Mouse (Mus musculus) limb, embryonic 12.5 days (tissue): ENCODE data around the gene Magi2. TPM values are rescaled to one million over a fixed set of nuclear protein-coding genes. Genes with fewer than 3 reads are reported as not detected.

ENCODE experiments used
- ATAC-seq: fragments of 200-750 bp; cut with Nextera tagmentation; 2 replicates; pipeline ENCODE4 v1.8.0; 2017; ENCODE audit warnings: low read depth, moderate TSS enrichment; ENCODE audit not compliant: insufficient number of reproducible peaks, insufficient read depth, low FRiP score, low TSS enrichment
- H3K27ac ChIP-seq: fragments of 300-500 bp; sonication (generic); 2 replicates; pipeline ENCODE4 v1.5.1; 2016; ENCODE audit warnings: mild to moderate bottlenecking, moderate library complexity
- H3K27me3 ChIP-seq: fragments of 300-500 bp; sonication (generic); 2 replicates; pipeline ENCODE4 v1.6.1; 2016; ENCODE audit warnings: mild to moderate bottlenecking, moderate library complexity
- H3K36me3 ChIP-seq: fragments of 300-500 bp; sonication (generic); 2 replicates; pipeline ENCODE4 v1.6.1; 2016; ENCODE audit warnings: mild to moderate bottlenecking, moderate library complexity
- H3K4me1 ChIP-seq: fragments of 300-500 bp; sonication (generic); replicated peaks from 2 replicates; pipeline ENCODE4 v1.6.1; 2016
- H3K4me2 ChIP-seq: fragments of 300-500 bp; sonication (generic); 2 replicates; pipeline ENCODE4 v1.6.1; 2016; ENCODE audit warnings: mild to moderate bottlenecking, moderate library complexity
- H3K4me3 ChIP-seq: fragments of 300-500 bp; sonication (generic); replicated peaks from 2 replicates; pipeline ENCODE4 v1.5.1; 2016; ENCODE audit warnings: mild to moderate bottlenecking
- H3K9ac ChIP-seq: fragments of 300-500 bp; sonication (generic); replicated peaks from 2 replicates; pipeline ENCODE4 v1.6.1; 2016; ENCODE audit warnings: mild to moderate bottlenecking, moderate library complexity
- H3K9me3 ChIP-seq: fragments of 300-500 bp; sonication (generic); 2 replicates; pipeline ENCODE4 v1.6.1; 2016; ENCODE audit warnings: mild to moderate bottlenecking, moderate library complexity
- WGBS: fragments of 180-500 bp; shearing (Covaris S2); methylation state at CpG from one replicate; pipeline ENCODE4 v1.1.7; 2016; 5-methylcytosine and 5-hydroxymethylcytosine counted together
- polyA plus RNA-seq: library from polyadenylated mRNA; unstranded; fragments of >200 nt; fragmentation: Nextera tagmentation; extraction: Ambion mirVana; gene quantifications from 2 replicates; pipeline ENCODE4 v1.2.1, GENCODE M21; 2016

Magi2 gene
- polyA plus RNA-seq, 1 experiment from 2014 or later: 7.0 TPM

DNA sequence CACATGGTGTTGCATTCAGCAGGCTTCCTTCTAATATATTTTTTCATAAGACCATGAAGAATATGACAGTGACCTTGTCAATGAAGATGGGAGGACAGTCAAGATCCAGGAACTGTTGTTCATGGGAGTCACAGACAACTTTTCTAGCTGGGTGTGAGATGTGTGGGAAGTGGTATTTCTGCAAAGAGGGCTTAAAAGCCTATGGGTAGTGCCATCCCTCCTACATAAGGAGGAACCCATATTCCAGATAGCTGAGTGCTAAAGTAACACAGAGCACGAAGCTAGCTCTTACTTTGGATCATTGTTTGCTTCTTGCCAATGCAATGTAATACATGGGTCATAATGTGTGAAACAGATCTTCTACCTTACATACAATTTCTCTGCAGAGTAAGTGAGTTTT lies 1146.8 kb downstream of the Magi2 start:
- Histone ChIP-seq H3K27me3 (no peaks in the 10 kb centered on the region), H3K36me3 (no peaks in the 10 kb centered on the region), H3K4me2 (no peak overlapping the region), H3K4me3 (no peak overlapping the region), H3K27ac (no peak overlapping the region), H3K4me1 (no peaks in the 10 kb centered on the region), H3K9ac (no peak overlapping the region), H3K9me3 (no peaks in the 10 kb centered on the region)
- WGBS: 81% methylated on average over 1 of the region's 1 CpGs
- ATAC-seq: no peak

GRCm38 (mm10) chr5:20378071-20378800 lies 1151.4 kb downstream of the Magi2 start:
- no peak overlapping the region for H3K4me2 ChIP-seq
- 79% methylated on average over 11 of the region's 11 CpGs for WGBS
- no peak overlapping the region for H3K27ac ChIP-seq
- no peak overlapping the region for H3K4me3 ChIP-seq
- H3K4me1 ChIP-seq: no peaks in the 10 kb centered on the region
- no peak for ATAC-seq
- H3K9ac ChIP-seq: no peak overlapping the region
- no peaks in the 10 kb centered on the region for H3K9me3 ChIP-seq
- H3K27me3 ChIP-seq: no peaks in the 10 kb centered on the region
- no peaks in the 10 kb centered on the region for H3K36me3 ChIP-seq

DNA sequence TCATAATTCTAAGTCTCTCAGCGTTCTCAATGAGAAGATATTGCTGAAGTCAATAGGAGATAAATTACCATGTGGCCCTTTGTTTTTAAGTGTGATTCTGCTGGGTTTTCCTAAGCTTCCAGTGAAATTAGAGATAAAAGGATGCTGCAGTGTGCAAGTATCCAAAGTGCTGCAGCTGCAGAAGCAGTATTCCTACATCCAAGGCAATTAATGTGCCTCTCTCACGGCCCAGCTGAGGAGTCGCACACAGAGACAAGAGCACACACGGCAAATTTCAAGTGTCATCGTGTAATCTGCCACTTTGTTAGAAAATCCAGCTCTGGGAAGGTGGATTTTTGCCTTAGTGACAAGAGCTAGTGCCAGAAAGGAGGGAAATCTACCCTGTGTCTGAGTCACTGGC lies 1177.7 kb downstream of the Magi2 start:
- no peaks in the 10 kb centered on the region for H3K27me3 ChIP-seq
- H3K4me1 ChIP-seq: no peaks in the 10 kb centered on the region
- H3K27ac ChIP-seq: no peak overlapping the region
- H3K4me2 ChIP-seq: no peak overlapping the region
- H3K4me3 ChIP-seq: no peak overlapping the region
- no peak overlapping the region for H3K9ac ChIP-seq
- H3K9me3 ChIP-seq: no peaks in the 10 kb centered on the region
- no peak for ATAC-seq
- 79% methylated on average over 5 of the region's 5 CpGs for WGBS
- no peaks in the 10 kb centered on the region for H3K36me3 ChIP-seq

DNA sequence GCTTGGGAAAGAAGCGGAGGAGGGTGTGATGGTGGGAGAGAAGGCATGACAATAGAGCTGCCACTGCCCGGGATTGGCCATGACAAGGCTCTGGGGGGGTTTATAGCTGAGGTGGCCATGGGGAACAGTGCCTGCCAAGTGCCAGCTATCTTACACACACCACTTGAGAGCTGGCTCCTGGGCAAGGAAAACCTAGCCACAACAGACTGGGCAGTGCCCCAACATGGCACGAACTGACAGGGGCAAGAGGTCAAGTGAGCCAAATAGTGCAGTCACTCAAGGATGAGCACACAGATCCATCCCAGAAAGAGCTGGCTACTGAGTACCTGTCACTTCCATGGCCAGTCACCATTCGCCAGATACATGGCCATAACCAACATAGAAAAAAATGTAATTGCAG lies 1179.8 kb downstream of the Magi2 start:
- WGBS: 83% methylated on average over 4 of the region's 4 CpGs
- no peaks in the 10 kb centered on the region for H3K36me3 ChIP-seq
- H3K4me1 ChIP-seq: no peaks in the 10 kb centered on the region
- no peak overlapping the region for H3K4me2 ChIP-seq
- no peak overlapping the region for H3K27ac ChIP-seq
- H3K27me3 ChIP-seq: no peaks in the 10 kb centered on the region
- H3K4me3 ChIP-seq: no peak overlapping the region
- no peak for ATAC-seq
- H3K9ac ChIP-seq: no peak overlapping the region
- no peaks in the 10 kb centered on the region for H3K9me3 ChIP-seq

DNA sequence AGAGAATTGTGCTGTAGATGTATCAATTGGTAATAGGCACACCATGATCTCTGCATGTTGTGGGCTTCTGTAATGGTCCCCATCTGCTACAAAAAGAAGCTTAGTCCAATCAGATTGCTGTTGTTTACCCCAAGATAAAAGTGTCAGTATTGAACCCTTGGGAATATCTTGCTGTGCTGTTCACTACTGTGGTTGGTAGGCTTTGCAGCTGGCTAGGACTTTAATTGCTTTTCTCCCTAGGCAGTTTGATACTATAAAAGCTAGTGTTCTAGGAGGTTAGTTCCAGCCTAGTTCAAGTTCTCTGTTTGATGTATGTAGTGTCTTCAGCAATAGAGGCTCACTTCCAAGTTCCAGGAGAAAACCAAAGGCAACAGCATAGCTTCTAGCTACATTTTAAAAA lies 1188.5 kb downstream of the Magi2 start:
- H3K27ac ChIP-seq: no peak overlapping the region
- no peak overlapping the region for H3K9ac ChIP-seq
- H3K4me2 ChIP-seq: no peak overlapping the region
- H3K27me3 ChIP-seq: no peaks in the 10 kb centered on the region
- H3K4me3 ChIP-seq: no peak overlapping the region
- H3K36me3 ChIP-seq: no peaks in the 10 kb centered on the region
- no peaks in the 10 kb centered on the region for H3K9me3 ChIP-seq
- ATAC-seq: no peak
- H3K4me1 ChIP-seq: no peaks in the 10 kb centered on the region

DNA sequence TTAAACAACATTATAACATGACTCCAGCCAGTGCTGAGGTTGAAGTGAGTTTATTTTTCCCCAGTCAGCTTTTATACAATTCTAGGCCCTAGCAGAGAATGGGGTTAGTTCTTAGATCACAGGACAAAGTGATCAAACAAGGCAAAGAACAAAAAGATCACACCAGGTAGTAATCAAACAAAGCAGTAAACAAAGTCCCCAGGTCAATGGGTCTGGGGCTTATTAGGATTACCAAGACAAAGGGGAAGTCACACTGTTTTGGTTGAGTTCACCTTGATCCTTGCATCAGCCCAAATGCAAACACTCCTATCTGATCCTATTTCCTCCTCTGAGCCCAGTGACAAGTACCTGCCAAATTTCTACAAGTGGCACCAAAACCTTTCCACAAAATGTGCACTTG lies 1190.5 kb downstream of the Magi2 start:
- no peak overlapping the region for H3K9ac ChIP-seq
- no peak for ATAC-seq
- H3K27ac ChIP-seq: no peak overlapping the region
- no peak overlapping the region for H3K4me3 ChIP-seq
- no peak overlapping the region for H3K4me2 ChIP-seq
- H3K27me3 ChIP-seq: no peaks in the 10 kb centered on the region
- H3K9me3 ChIP-seq: no peaks in the 10 kb centered on the region
- no peaks in the 10 kb centered on the region for H3K36me3 ChIP-seq
- H3K4me1 ChIP-seq: no peaks in the 10 kb centered on the region

DNA sequence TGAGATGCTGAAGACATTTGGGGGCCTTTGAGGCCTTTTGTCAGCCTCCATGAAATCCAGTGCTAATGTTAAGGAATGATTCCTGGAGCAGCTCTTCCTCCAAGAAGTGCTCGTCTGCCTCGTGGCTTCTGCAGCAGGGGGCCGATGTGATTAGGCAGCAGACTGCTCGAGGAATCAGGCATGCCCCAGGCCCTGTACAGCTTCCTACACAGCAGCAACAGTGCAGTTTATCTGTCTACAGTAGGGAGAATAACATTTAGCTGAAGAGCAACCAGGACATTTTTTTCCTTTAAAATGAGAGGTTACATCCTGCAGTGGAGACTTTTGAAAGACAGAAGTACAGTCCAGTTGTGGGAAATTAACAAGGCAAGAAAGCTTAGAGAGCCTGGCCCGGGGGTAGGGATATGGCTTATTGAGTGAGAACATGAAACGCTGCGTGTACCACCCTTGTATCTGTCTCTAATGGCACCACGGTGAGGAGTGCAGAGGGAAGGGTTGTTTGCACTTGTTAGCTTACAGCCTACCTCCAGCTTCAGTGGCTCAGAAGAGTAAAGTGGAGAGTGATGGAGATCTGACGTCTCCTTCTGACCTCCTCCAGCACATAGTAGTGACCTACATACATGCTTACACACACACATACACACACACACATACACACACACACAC lies 1205.4 kb downstream of the Magi2 start:
- H3K4me1 ChIP-seq: no peaks in the 10 kb centered on the region
- no peak overlapping the region for H3K27ac ChIP-seq
- no peak overlapping the region for H3K4me3 ChIP-seq
- H3K9me3 ChIP-seq: no peaks in the 10 kb centered on the region
- no peak for ATAC-seq
- H3K27me3 ChIP-seq: no peaks in the 10 kb centered on the region
- WGBS: 49% methylated on average over 9 of the region's 9 CpGs
- H3K9ac ChIP-seq: no peak overlapping the region
- no peak overlapping the region for H3K4me2 ChIP-seq
- H3K36me3 ChIP-seq: no peaks in the 10 kb centered on the region

GRCm38 (mm10) chr5:20446471-20447174 lies 1219.8 kb downstream of the Magi2 start:
- 50% methylated on average over 4 of the region's 4 CpGs for WGBS
- Histone ChIP-seq H3K4me2 (no peak overlapping the region), H3K27me3 (no peaks in the 10 kb centered on the region), H3K9me3 (no peaks in the 10 kb centered on the region), H3K4me1 (no peaks in the 10 kb centered on the region), H3K36me3 (no peaks in the 10 kb centered on the region), H3K4me3 (no peak overlapping the region), H3K9ac (no peak overlapping the region), H3K27ac (no peak overlapping the region)
- no peak for ATAC-seq

GRCm38 (mm10) chr5:20456106-20456505 lies 1229.3 kb downstream of the Magi2 start:
- no peaks in the 10 kb centered on the region for H3K27me3 ChIP-seq
- H3K4me3 ChIP-seq: no peak overlapping the region
- no peak overlapping the region for H3K9ac ChIP-seq
- no peak overlapping the region for H3K4me2 ChIP-seq
- H3K4me1 ChIP-seq: no peaks in the 10 kb centered on the region
- ATAC-seq: no peak
- 65% methylated on average over 3 of the region's 3 CpGs for WGBS
- no peaks in the 10 kb centered on the region for H3K9me3 ChIP-seq
- H3K36me3 ChIP-seq: no peaks in the 10 kb centered on the region
- H3K27ac ChIP-seq: no peak overlapping the region

- Histone ChIP-seq H3K36me3 (no peaks in the 10 kb centered on the region), H3K4me1 (no peaks in the 10 kb centered on the region), H3K4me2 (no peak overlapping the region), H3K27ac (no peak overlapping the region), H3K9me3 (no peaks in the 10 kb centered on the region), H3K9ac (no peak overlapping the region), H3K4me3 (no peak overlapping the region), H3K27me3 (no peaks in the 10 kb centered on the region)
- WGBS: 81% methylated on average over 7 of the region's 7 CpGs
- ATAC-seq: no peak
These were observed 1231.1 kb downstream of the Magi2 start for GRCm38 (mm10) chr5:20457742-20458510.

GRCm38 (mm10) chr5:20461709-20462108 lies 1234.9 kb downstream of the Magi2 start:
- H3K9me3 ChIP-seq: no peaks in the 10 kb centered on the region
- 86% methylated on average over 2 of the region's 2 CpGs for WGBS
- no peaks in the 10 kb centered on the region for H3K4me1 ChIP-seq
- no peak overlapping the region for H3K27ac ChIP-seq
- ATAC-seq: no peak
- H3K36me3 ChIP-seq: no peaks in the 10 kb centered on the region
- no peaks in the 10 kb centered on the region for H3K27me3 ChIP-seq
- H3K4me3 ChIP-seq: no peak overlapping the region
- H3K4me2 ChIP-seq: no peak overlapping the region
- no peak overlapping the region for H3K9ac ChIP-seq
